Mouse (Mus musculus): ENCODE data around the gene Wnt3.

DNA sequence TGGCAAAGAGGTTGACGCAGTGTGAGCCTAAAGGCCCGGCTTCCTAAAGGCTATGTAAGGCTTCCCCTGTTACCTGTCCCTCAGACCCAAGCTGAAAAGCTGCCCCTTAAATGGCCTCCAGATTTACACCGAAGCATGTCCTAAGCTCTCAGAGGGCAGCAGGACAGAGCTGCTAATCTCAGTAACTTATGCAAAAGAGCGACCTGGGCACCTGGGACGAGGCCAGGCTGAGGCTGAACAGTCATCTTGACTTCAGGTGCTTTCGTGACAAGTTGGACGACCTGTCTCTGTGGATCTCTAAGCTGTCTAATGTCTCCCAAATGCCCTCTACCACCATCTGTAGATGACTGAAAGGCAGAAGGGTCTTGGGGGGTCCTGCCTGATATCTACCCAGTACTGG, 41.6 kb upstream of the Wnt3 start:
- no peak for TF ChIP-seq CTCF (IDR thresholded peaks at IDR 0.05; ENCODE audit: low read depth, low read length)
- no peak for TF ChIP-seq EP300 (IDR thresholded peaks at IDR 0.05; ENCODE audit: insufficient read depth, low read depth, low read length)

Data from ES-Bruce4 (cell line).